Mouse (Mus musculus) monocyte, adult 2 months (primary cell): Measurements from ENCODE around the gene Pyroxd2.
"Not testable (repeated sequence)": the region's sequence is repeated elsewhere in the genome, so short reads cannot be mapped to it uniquely, and the experiment has no call there.

ENCODE experiments used
- DNase-seq, 2 experiments: peaks; one replicate each; pipeline ENCODE4 v3.0.0; 2022; ENCODE audit warnings: low spot score in 2 of 2, low read depth in 1 of 2

The Pyroxd2 gene

GRCm38 (mm10) chr19:42690256-42690655 is 62.3 kb downstream of the Pyroxd2 start:
- DNase-seq = no peak

GRCm38 (mm10) chr19:42689786-42690185 is 62.8 kb downstream of the Pyroxd2 start:
- no peak for DNase-seq

- no peak for DNase-seq
These were observed 63.3 kb downstream of the Pyroxd2 start for GRCm38 (mm10) chr19:42689321-42689720.

GRCm38 (mm10) chr19:42682776-42683175 is 69.8 kb downstream of the Pyroxd2 start:
- not testable (repeated sequence) for DNase-seq

- DNase-seq = no peak
These were observed 74.4 kb downstream of the Pyroxd2 start for GRCm38 (mm10) chr19:42678191-42678590.

GRCm38 (mm10) chr19:42677452-42677851 is 75.1 kb downstream of the Pyroxd2 start:
- no peak for DNase-seq

GRCm38 (mm10) chr19:42676931-42677330 is 75.6 kb downstream of the Pyroxd2 start:
- DNase-seq = no peak
